8 mouse cellular contexts compared by ENCODE assay signal in genomic region chr4:133496738-133497445, GRCm38 (mm10). TPM values are rescaled to one million over a fixed set of nuclear protein-coding genes. Genes with fewer than 3 reads are reported as not detected.
DNase-seq lines count a peak whose midpoint lies in the region; ATAC-seq lines count a peak whose summit lies in the region.
"Had no signal": no experiment of that assay in that cellular context is flagged by ENCODE, and none has a peak within 500 bp of the region (broad histone marks: within the 10 kb centered on the region; RNA-seq: fewer than 3 reads in every experiment).

No protein-coding gene starts in this region.

- H3K4me2 ChIP-seq in neural tube, embryonic 11.5 days (ENCODE audit: low read depth), result peak overlapping the region; percentile 100
- peak overlapping the region; percentile 99 for H3K4me2 ChIP-seq in embryonic facial prominence, embryonic 15.5 days (replicated peaks)
- peak overlapping the region; percentile 98 for H3K4me2 ChIP-seq in limb, embryonic 11.5 days (ENCODE audit: low read depth, severe bottlenecking)

- no peak overlapping the region for H3K9ac ChIP-seq in neural tube, embryonic 11.5 days (ENCODE audit: low read length)
- no peak overlapping the region for H3K9ac ChIP-seq in embryonic facial prominence, embryonic 15.5 days
- H3K9ac ChIP-seq in limb, embryonic 11.5 days (ENCODE audit: low read length), result no peak overlapping the region

- H3K27me3 ChIP-seq in neural tube, embryonic 11.5 days (ENCODE audit: control insufficient read depth, insufficient read depth, low read length), result peaks cover 63% of the 10 kb centered on the region
- peaks cover 69% of the 10 kb centered on the region for H3K27me3 ChIP-seq in embryonic facial prominence, embryonic 15.5 days
- peaks cover 59% of the 10 kb centered on the region for H3K27me3 ChIP-seq in limb, embryonic 11.5 days (ENCODE audit: control insufficient read depth, insufficient read depth, low read length)

- H3K36me3 ChIP-seq in neural tube, embryonic 11.5 days (ENCODE audit: control insufficient read depth, insufficient read depth, low read length), result no peaks in the 10 kb centered on the region
- H3K36me3 ChIP-seq in embryonic facial prominence, embryonic 15.5 days, result no peaks in the 10 kb centered on the region
- H3K36me3 ChIP-seq in limb, embryonic 11.5 days (ENCODE audit: control insufficient read depth, insufficient read depth, low read length), result no peaks in the 10 kb centered on the region

- H3K4me3 ChIP-seq in neural tube, embryonic 11.5 days (ENCODE audit: low read depth, low read length), result no peak overlapping the region
- peak overlapping the region; percentile 56 for H3K4me3 ChIP-seq in embryonic facial prominence, embryonic 15.5 days (replicated peaks)
- H3K4me3 ChIP-seq in limb, embryonic 11.5 days (ENCODE audit: low read depth, low read length), result peak overlapping the region; percentile 53
- H3K4me3 ChIP-seq: myocyte had no signal

- ATAC-seq in neural tube, embryonic 11.5 days (ENCODE audit: insufficient read depth, low FRiP score, low TSS enrichment), result no peak
- ATAC-seq in embryonic facial prominence, embryonic 15.5 days (ENCODE audit: insufficient number of reproducible peaks, low FRiP score, low TSS enrichment, low read depth), result peak; percentile 43
- ATAC-seq in limb, embryonic 11.5 days (ENCODE audit: insufficient number of reproducible peaks, low FRiP score, low TSS enrichment, low read depth), result no peak

- WGBS in neural tube, embryonic 11.5 days, result 34% methylated on average over 6 of the region's 6 CpGs
- WGBS in embryonic facial prominence, embryonic 15.5 days, result 22% methylated on average over 6 of the region's 6 CpGs
- 23% methylated on average over 6 of the region's 6 CpGs for WGBS in limb, embryonic 11.5 days

- peaks cover 6% of the 10 kb centered on the region; the same call in 1 of the 2 replicates for H3K4me1 ChIP-seq in neural tube, embryonic 11.5 days (ENCODE audit: control insufficient read depth, insufficient read depth, low read length)
- peaks cover 29% of the 10 kb centered on the region for H3K4me1 ChIP-seq in embryonic facial prominence, embryonic 15.5 days
- peaks cover 15% of the 10 kb centered on the region for H3K4me1 ChIP-seq in limb, embryonic 11.5 days (ENCODE audit: control insufficient read depth, insufficient read depth, low read length)

- H3K27ac ChIP-seq in neural tube, embryonic 11.5 days (ENCODE audit: low read depth, low read length), result no peak overlapping the region
- no peak overlapping the region for H3K27ac ChIP-seq in embryonic facial prominence, embryonic 15.5 days (replicated peaks)
- no peak overlapping the region for H3K27ac ChIP-seq in limb, embryonic 11.5 days (replicated peaks; ENCODE audit: low read depth, low read length)

- no peak for DNase-seq in neural tube, embryonic 11.5 days (ENCODE audit: low spot score)
- no peak for DNase-seq in neural tube, embryonic 10.5 days (ENCODE audit: extremely low spot score, low spot score)
- DNase-seq in limb, embryonic 11.5 days (ENCODE audit: low spot score), result no peak
- DNase-seq in layer of hippocampus, adult 11-12 months (ENCODE audit: low spot score), result no peak
- DNase-seq in spleen, postnatal 36 days (ENCODE audit: low spot score in 2 of 2), result no peak
- no peak for DNase-seq in frontal cortex, postnatal 36 days (ENCODE audit: low spot score in 2 of 2)

- no peaks in the 10 kb centered on the region for H3K9me3 ChIP-seq in neural tube, embryonic 11.5 days (ENCODE audit: control insufficient read depth, low read length)
- no peaks in the 10 kb centered on the region for H3K9me3 ChIP-seq in embryonic facial prominence, embryonic 15.5 days (replicated peaks)
- H3K9me3 ChIP-seq in limb, embryonic 11.5 days (ENCODE audit: control insufficient read depth, low read length), result no peaks in the 10 kb centered on the region

RNA-seq across cellular contexts. Expression of gene Trnp1, which starts 1.5 kb away (rescaled TPM):
- 2.0 and 2.7 TPM in 2 replicates for polyA plus RNA-seq in neural tube, embryonic 11.5 days (2014; fragmentation: Nextera tagmentation; extraction: Ambion mirVana)
- polyA plus RNA-seq in embryonic facial prominence, embryonic 15.5 days (2015; fragmentation: Nextera tagmentation; extraction: Ambion mirVana), result 8.0 and 9.1 TPM in 2 replicates
- 1.5 and 1.9 TPM in 2 replicates for polyA plus RNA-seq in limb, embryonic 11.5 days (2014; fragmentation: Nextera tagmentation; extraction: Ambion mirVana)

RNA-seq across cellular contexts. Expression of gene Tent5b, which starts 17.0 kb away (rescaled TPM):
- 0.20 and 0.38 TPM in 2 replicates for polyA plus RNA-seq in neural tube, embryonic 11.5 days (2014; fragmentation: Nextera tagmentation; extraction: Ambion mirVana)
- 9.7 and 11.2 TPM in 2 replicates for polyA plus RNA-seq in embryonic facial prominence, embryonic 15.5 days (2015; fragmentation: Nextera tagmentation; extraction: Ambion mirVana)
- polyA plus RNA-seq in limb, embryonic 11.5 days (2014; fragmentation: Nextera tagmentation; extraction: Ambion mirVana), result 0.51 and 0.71 TPM in 2 replicates

RNA-seq across cellular contexts. Expression of gene Kdf1, which starts 21.9 kb away (rescaled TPM):
- 1.4 and 2.1 TPM in 2 replicates for polyA plus RNA-seq in neural tube, embryonic 11.5 days (2014; fragmentation: Nextera tagmentation; extraction: Ambion mirVana)
- polyA plus RNA-seq in embryonic facial prominence, embryonic 15.5 days (2015; fragmentation: Nextera tagmentation; extraction: Ambion mirVana), result 25.4 and 30.2 TPM in 2 replicates
- polyA plus RNA-seq in limb, embryonic 11.5 days (2014; fragmentation: Nextera tagmentation; extraction: Ambion mirVana), result 3.8 and 5.8 TPM in 2 replicates

RNA-seq across cellular contexts. Expression of gene Nudc, which starts 48.9 kb away (rescaled TPM):
- 301 and 305 TPM in 2 replicates for polyA plus RNA-seq in neural tube, embryonic 11.5 days (2014; fragmentation: Nextera tagmentation; extraction: Ambion mirVana)
- polyA plus RNA-seq in embryonic facial prominence, embryonic 15.5 days (2015; fragmentation: Nextera tagmentation; extraction: Ambion mirVana), result 314 and 355 TPM in 2 replicates
- polyA plus RNA-seq in limb, embryonic 11.5 days (2014; fragmentation: Nextera tagmentation; extraction: Ambion mirVana), result 354 and 372 TPM in 2 replicates

RNA-seq across cellular contexts. Expression of gene Nr0b2, which starts 56.3 kb away (rescaled TPM):
- not detected in 2 replicates for polyA plus RNA-seq in neural tube, embryonic 11.5 days (2014; fragmentation: Nextera tagmentation; extraction: Ambion mirVana)
- 0.15 TPM in 1 of 2 replicates, not detected in the other for polyA plus RNA-seq in embryonic facial prominence, embryonic 15.5 days (2015; fragmentation: Nextera tagmentation; extraction: Ambion mirVana)
- not detected in 2 replicates for polyA plus RNA-seq in limb, embryonic 11.5 days (2014; fragmentation: Nextera tagmentation; extraction: Ambion mirVana)
- polyA plus RNA-seq: myocyte had no signal
